Mouse (Mus musculus) ES-Bruce4 (cell line): ENCODE measurements around the gene Slc43a2. TPM values are rescaled to one million over a fixed set of nuclear protein-coding genes. Genes with fewer than 3 reads are reported as not detected.

Source experiments
- H3K27ac ChIP-seq: 2 replicates; pipeline ENCODE4 v1.5.1; 2012; ENCODE audit warnings: low read length, inconsistent platforms; ENCODE audit not compliant: insufficient read depth
- H3K27me3 ChIP-seq: 2 replicates; pipeline ENCODE4 v1.6.1; 2012; ENCODE audit warnings: mild to moderate bottlenecking, low read length, inconsistent platforms; ENCODE audit not compliant: control insufficient read depth, poor library complexity, insufficient read depth, severe bottlenecking
- H3K36me3 ChIP-seq: 2 replicates; pipeline ENCODE4 v1.6.1; 2012; ENCODE audit warnings: inconsistent platforms, mild to moderate bottlenecking, low read length, moderate library complexity; ENCODE audit not compliant: control insufficient read depth, poor library complexity, insufficient read depth, severe bottlenecking
- H3K4me1 ChIP-seq: one replicate; pipeline ENCODE4 v1.8.1; 2011; ENCODE audit warnings: low read length; ENCODE audit not compliant: control insufficient read depth, insufficient read depth
- H3K4me3 ChIP-seq: 2 replicates; pipeline ENCODE4 v1.5.1; 2011; ENCODE audit warnings: low read depth, mild to moderate bottlenecking, low read length
- H3K9ac ChIP-seq: 2 replicates; pipeline ENCODE4 v1.6.1; 2012; ENCODE audit warnings: low read depth, mild to moderate bottlenecking, inconsistent platforms; ENCODE audit not compliant: poor library complexity, severe bottlenecking
- H3K9me3 ChIP-seq: replicated peaks from 2 replicates; pipeline ENCODE4 v1.6.1; 2012; ENCODE audit warnings: mild to moderate bottlenecking, low read length, inconsistent platforms; ENCODE audit not compliant: control insufficient read depth, poor library complexity, insufficient read depth, severe bottlenecking
- CTCF ChIP-seq: IDR thresholded peaks from one replicate; pipeline ENCODE4 v1.8.1; 2011; ENCODE audit warnings: low read depth, low read length
- EP300 ChIP-seq: IDR thresholded peaks from 2 replicates; pipeline ENCODE4 v1.6.1; 2011; ENCODE audit warnings: low read depth, low read length; ENCODE audit not compliant: insufficient read depth
- POLR2A ChIP-seq: IDR thresholded peaks from one replicate; pipeline ENCODE4 v1.8.1; 2011; ENCODE audit warnings: low read length; ENCODE audit not compliant: insufficient read depth
- polyA plus RNA-seq: library from polyadenylated mRNA; stranded (reverse); fragments of >200 nt; gene quantifications from 2 replicates; pipeline ENCODE4 v1.2.4, GENCODE M21; 2011; ENCODE audit warnings: low read depth; ENCODE audit not compliant: missing spikeins, insufficient read depth, insufficient read length

The Slc43a2 gene
- polyA plus RNA-seq, 1 experiment = 11.3 TPM

GRCm38 (mm10) chr11:75562840-75563239 lies 31.3 kb downstream of the Slc43a2 start:
- Histone ChIP-seq H3K9ac (no peak overlapping the region), H3K4me3 (no peak overlapping the region), H3K9me3 (no peaks in the 10 kb centered on the region)

GRCm38 (mm10) chr11:75563851-75564548 lies 32.5 kb downstream of the Slc43a2 start:
- H3K4me1 ChIP-seq = no peaks in the 10 kb centered on the region
- no peaks in the 10 kb centered on the region for H3K27me3 ChIP-seq
- TF ChIP-seq EP300 = no peak
- no peak for TF ChIP-seq CTCF
- TF ChIP-seq POLR2A = no peak
- no peak overlapping the region for H3K4me3 ChIP-seq
- no peak overlapping the region for H3K9ac ChIP-seq
- no peaks in the 10 kb centered on the region for H3K9me3 ChIP-seq
- H3K27ac ChIP-seq = no peak overlapping the region
- no peaks in the 10 kb centered on the region for H3K36me3 ChIP-seq

More at GRCm38 (mm10) chr11:75562840-75563239, 31.3 kb downstream of the Slc43a2 start:
- peak; percentile 26 for TF ChIP-seq CTCF
- TF ChIP-seq EP300 = no peak
- H3K27me3 ChIP-seq = no peaks in the 10 kb centered on the region
- no peak overlapping the region for H3K27ac ChIP-seq
- no peaks in the 10 kb centered on the region for H3K4me1 ChIP-seq
- H3K36me3 ChIP-seq = no peaks in the 10 kb centered on the region

GRCm38 (mm10) chr11:75565849-75566248 lies 34.4 kb downstream of the Slc43a2 start:
- Histone ChIP-seq H3K4me3 (no peak overlapping the region), H3K4me1 (no peaks in the 10 kb centered on the region), H3K9me3 (no peaks in the 10 kb centered on the region), H3K36me3 (no peaks in the 10 kb centered on the region), H3K27ac (no peak overlapping the region), H3K27me3 (no peaks in the 10 kb centered on the region), H3K9ac (no peak overlapping the region)
- TF ChIP-seq EP300 = no peak
- no peak for TF ChIP-seq CTCF
- no peak for TF ChIP-seq POLR2A

DNA sequence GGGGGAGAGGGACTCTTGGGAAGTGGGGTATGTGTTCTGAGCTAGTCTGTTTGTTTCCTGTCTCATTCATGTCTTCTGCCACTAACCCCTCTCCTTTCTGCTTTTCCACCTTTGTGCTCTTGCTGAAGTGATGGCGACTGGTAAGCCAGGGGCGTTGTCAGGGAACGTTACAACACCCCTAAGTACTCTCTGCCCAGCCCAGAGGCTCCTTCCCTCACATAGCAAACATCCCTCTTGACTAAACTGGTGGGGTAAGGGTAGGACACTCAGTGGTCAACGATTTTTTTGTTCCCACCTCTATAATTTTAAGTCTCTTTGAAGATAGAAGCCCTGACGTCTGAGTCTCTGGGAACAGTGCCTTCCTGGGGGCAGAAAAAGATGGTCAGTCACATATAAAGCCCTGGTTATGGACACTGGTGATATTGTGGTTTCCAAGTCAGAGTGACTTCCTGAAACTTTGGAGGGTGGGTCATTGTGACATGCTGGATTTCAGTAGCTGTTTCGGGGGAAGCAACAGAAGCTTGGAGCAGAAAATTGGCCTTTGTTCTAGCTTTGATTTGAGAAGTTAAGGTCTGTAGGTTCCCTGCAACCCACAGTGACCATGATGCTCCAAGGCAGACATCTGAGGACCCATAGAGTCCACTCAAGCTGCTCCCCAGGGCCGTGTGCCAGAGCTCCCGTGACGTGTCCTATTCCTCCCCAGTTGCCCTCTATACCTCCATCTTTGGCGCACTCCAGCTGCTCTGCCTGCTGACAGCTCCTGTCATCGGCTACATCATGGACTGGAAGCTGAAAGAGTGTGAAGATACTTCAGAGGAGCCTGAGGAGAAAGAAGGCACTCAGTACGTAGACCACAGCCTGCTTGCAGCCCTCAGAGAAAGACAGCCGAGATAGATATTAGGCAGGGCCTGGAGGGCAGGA lies 35.0 kb downstream of the Slc43a2 start:
- Histone ChIP-seq H3K9me3 (no peaks in the 10 kb centered on the region), H3K27ac (no peak overlapping the region), H3K9ac (no peak overlapping the region), H3K36me3 (no peaks in the 10 kb centered on the region), H3K27me3 (no peaks in the 10 kb centered on the region), H3K4me1 (no peaks in the 10 kb centered on the region), H3K4me3 (no peak overlapping the region)
- TF ChIP-seq POLR2A = no peak
- TF ChIP-seq CTCF = no peak
- no peak for TF ChIP-seq EP300

DNA sequence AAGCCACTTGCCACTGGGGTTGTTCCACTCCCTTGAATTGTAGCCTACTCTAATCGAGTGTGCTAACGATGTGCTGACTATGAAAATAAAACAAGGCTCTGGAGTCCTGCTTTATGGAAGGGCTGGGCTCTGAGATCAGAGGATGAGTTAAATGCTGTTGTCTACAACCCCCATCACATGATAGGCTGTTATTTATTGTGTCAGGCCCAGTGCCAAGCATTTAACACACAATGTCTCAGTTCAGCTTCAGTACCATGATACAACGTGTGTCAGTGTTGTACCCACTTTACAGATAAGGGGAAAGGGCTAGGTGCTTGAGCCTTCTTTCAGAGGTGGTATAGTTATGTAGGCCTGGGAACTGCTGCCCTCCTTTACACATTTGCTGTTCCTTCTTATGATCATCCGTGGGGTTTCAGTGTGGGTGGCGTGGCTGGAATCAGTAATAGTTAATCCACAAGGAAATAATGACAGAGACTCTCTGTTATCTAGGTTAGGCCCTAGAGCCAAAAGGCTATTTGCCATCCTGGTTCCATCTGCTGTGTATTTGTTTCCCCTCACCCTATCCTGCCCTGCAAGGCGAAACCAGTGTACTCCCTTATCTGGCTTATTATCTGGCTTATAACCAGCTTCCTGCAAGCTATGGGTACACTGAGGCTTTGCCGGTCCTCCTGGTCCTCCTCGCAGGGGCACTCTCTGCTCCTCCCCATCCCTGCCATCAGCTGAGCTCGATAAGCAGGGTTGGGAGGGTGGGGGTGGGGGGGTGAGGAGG lies 36.0 kb downstream of the Slc43a2 start:
- Histone ChIP-seq H3K36me3 (no peaks in the 10 kb centered on the region), H3K4me3 (no peak overlapping the region), H3K27ac (no peak overlapping the region), H3K9me3 (no peaks in the 10 kb centered on the region), H3K27me3 (no peaks in the 10 kb centered on the region), H3K9ac (no peak overlapping the region), H3K4me1 (peaks cover 4% of the 10 kb centered on the region)
- no peak for TF ChIP-seq EP300
- TF ChIP-seq POLR2A = no peak
- no peak for TF ChIP-seq CTCF
